Mouse (Mus musculus): ENCODE results near the gene Myo16.

GRCm38 (mm10) chr8:10350451-10350850, 196.7 kb downstream of the Myo16 start:
- no peak for TF ChIP-seq CTCF (conservative IDR thresholded peaks at IDR 0.05; ENCODE audit: insufficient read depth, insufficient read length, low read depth, low read length)
- TF ChIP-seq POLR2A (IDR thresholded peaks at IDR 0.05; ENCODE audit: low read depth, low read length), result no peak

Measured in kidney, adult 2 months (tissue).